Mouse (Mus musculus): ENCODE measurements at regions not wholly inside any gene's neighbourhood (a gene's known extent, or its start where the extent isn't known, plus 50 kb on each side); places are given as distances from the start of the nearest gene placed in this dataset.

- TF ChIP-seq POLR2A (IDR thresholded peaks at IDR 0.05; ENCODE audit: insufficient read depth, low read length) (no peak), EP300 (IDR thresholded peaks at IDR 0.05; ENCODE audit: insufficient read depth, low read depth, low read length) (no peak)
Observed at GRCm38 (mm10) chr3:83676147-83676546, 90.0 kb upstream of the Sfrp2 start.

Measured in ES-Bruce4 (cell line).